22 mouse cellular contexts compared by ENCODE assay signal in the genomic region with DNA sequence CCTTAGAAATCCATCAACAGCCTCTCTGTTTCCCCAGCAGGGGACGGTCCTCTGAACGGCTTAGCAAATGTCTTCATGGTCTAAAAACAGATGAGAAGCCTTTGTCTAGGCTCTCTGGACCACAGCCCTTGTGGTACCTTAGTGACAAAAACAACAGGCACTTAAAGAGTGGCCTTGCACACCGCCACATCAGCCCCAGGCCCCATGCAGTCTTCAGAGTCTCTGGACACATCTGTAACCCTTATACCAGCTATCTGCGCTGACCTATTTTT.
A peak's percentile ranks its signal among the peaks of the same experiment; 100 is the strongest.
DNase-seq lines count a peak whose midpoint lies in the region; ATAC-seq and TF ChIP-seq lines count a peak whose summit lies in the region.
"Had no signal": no experiment of that assay in that cellular context is flagged by ENCODE, and none has a peak within 500 bp of the region (broad histone marks: within the 10 kb centered on the region; RNA-seq: fewer than 3 reads in every experiment).

No protein-coding gene starts in this region.

- no peaks in the 10 kb centered on the region for H3K27me3 ChIP-seq in forebrain, postnatal 0 days (ENCODE audit: insufficient read depth, low read length)
- H3K27me3 ChIP-seq in forebrain, embryonic 11.5 days (ENCODE audit: control insufficient read depth, insufficient read depth, low read length) = no peaks in the 10 kb centered on the region
- H3K27me3 ChIP-seq in embryonic facial prominence, embryonic 15.5 days = no peaks in the 10 kb centered on the region
- H3K27me3 ChIP-seq: embryonic facial prominence, embryonic 12.5 days; forebrain, embryonic 13.5 days; heart, embryonic 13.5 days had no signal

- WGBS in forebrain, postnatal 0 days = 42% methylated on average over 4 of the region's 4 CpGs
- 29% methylated on average over 4 of the region's 4 CpGs for WGBS in forebrain, embryonic 11.5 days
- WGBS in embryonic facial prominence, embryonic 15.5 days = 38% methylated on average over 4 of the region's 4 CpGs

- no peak overlapping the region for H3K4me2 ChIP-seq in forebrain, postnatal 0 days (ENCODE audit: low read depth)
- no peak overlapping the region for H3K4me2 ChIP-seq in forebrain, embryonic 11.5 days (ENCODE audit: low read depth, low read length, severe bottlenecking)
- no peak overlapping the region for H3K4me2 ChIP-seq in embryonic facial prominence, embryonic 15.5 days (replicated peaks)
- H3K4me2 ChIP-seq: embryonic facial prominence, embryonic 12.5 days; forebrain, embryonic 13.5 days; hindbrain, embryonic 14.5 days had no signal

- no peaks in the 10 kb centered on the region for H3K4me1 ChIP-seq in forebrain, postnatal 0 days (ENCODE audit: insufficient read depth)
- no peaks in the 10 kb centered on the region for H3K4me1 ChIP-seq in forebrain, embryonic 11.5 days (replicated peaks; ENCODE audit: control insufficient read depth, insufficient read depth, low read length)
- H3K4me1 ChIP-seq in embryonic facial prominence, embryonic 15.5 days = peaks cover 17% of the 10 kb centered on the region
- H3K4me1 ChIP-seq: forebrain, embryonic 13.5 days had no signal

- no peak overlapping the region for H3K4me3 ChIP-seq in forebrain, postnatal 0 days (ENCODE audit: low read depth, low read length)
- no peak overlapping the region for H3K4me3 ChIP-seq in forebrain, embryonic 11.5 days (ENCODE audit: low read depth, low read length)
- H3K4me3 ChIP-seq in layer of hippocampus, adult 2 months = no peak overlapping the region
- H3K4me3 ChIP-seq in embryonic facial prominence, embryonic 15.5 days (replicated peaks) = no peak overlapping the region
- H3K4me3 ChIP-seq: embryonic facial prominence, embryonic 12.5 days; erythroblast, embryonic 14.5 days; forebrain, embryonic 13.5 days had no signal

- no peaks in the 10 kb centered on the region for H3K9me3 ChIP-seq in forebrain, postnatal 0 days (ENCODE audit: low read length)
- no peaks in the 10 kb centered on the region for H3K9me3 ChIP-seq in forebrain, embryonic 11.5 days (ENCODE audit: control insufficient read depth, low read length)
- no peaks in the 10 kb centered on the region for H3K9me3 ChIP-seq in embryonic facial prominence, embryonic 15.5 days (replicated peaks)
- H3K9me3 ChIP-seq: embryonic facial prominence, embryonic 12.5 days; forebrain, embryonic 13.5 days; heart, embryonic 13.5 days had no signal

- TF ChIP-seq CTCF in forebrain, postnatal 0 days (IDR thresholded peaks at IDR 0.05; ENCODE audit: low read depth) = peak; percentile 30; the same call in 1 of the 2 replicates
- peak; percentile 51 for TF ChIP-seq CTCF in layer of hippocampus, adult 2 months (conservative IDR thresholded peaks at IDR 0.05)

- 0 out of 2 replicates have a peak, but pooled peaks have one; percentile 16 for ATAC-seq in forebrain, postnatal 0 days
- no peak for ATAC-seq in forebrain, embryonic 11.5 days (replicated peaks; ENCODE audit: low FRiP score)
- peak; percentile 47; the same call in 1 of the 2 replicates for ATAC-seq in embryonic facial prominence, embryonic 15.5 days (ENCODE audit: insufficient number of reproducible peaks, low FRiP score, low TSS enrichment, low read depth)
- ATAC-seq: CD4-positive, CD25-positive, alpha-beta regulatory T cell, adult 4 months; forebrain, embryonic 13.5 days; inflammation-experienced regulatory T-cells, adult 6 months had no signal

- no peak overlapping the region for H3K9ac ChIP-seq in forebrain, postnatal 0 days
- no peak overlapping the region for H3K9ac ChIP-seq in forebrain, embryonic 11.5 days (ENCODE audit: low read length)
- H3K9ac ChIP-seq in embryonic facial prominence, embryonic 15.5 days = no peak overlapping the region
- H3K9ac ChIP-seq: embryonic facial prominence, embryonic 12.5 days; forebrain, embryonic 13.5 days; hindbrain, embryonic 14.5 days had no signal

- H3K27ac ChIP-seq in forebrain, postnatal 0 days (ENCODE audit: low read depth, low read length) = no peak overlapping the region
- H3K27ac ChIP-seq in forebrain, embryonic 11.5 days (ENCODE audit: low read depth, low read length) = no peak overlapping the region
- H3K27ac ChIP-seq in layer of hippocampus, adult 2 months = peak overlapping the region; percentile 2; the same call in 1 of the 2 replicates
- peak overlapping the region; percentile 18; the same call in 1 of the 2 replicates for H3K27ac ChIP-seq in embryonic facial prominence, embryonic 15.5 days (replicated peaks)
- H3K27ac ChIP-seq: embryonic facial prominence, embryonic 12.5 days; forebrain, embryonic 13.5 days; hindbrain, embryonic 14.5 days had no signal

- no peaks in the 10 kb centered on the region for H3K36me3 ChIP-seq in forebrain, postnatal 0 days (ENCODE audit: insufficient read depth)
- no peaks in the 10 kb centered on the region for H3K36me3 ChIP-seq in forebrain, embryonic 11.5 days (ENCODE audit: control insufficient read depth, insufficient read depth, low read length)
- no peaks in the 10 kb centered on the region for H3K36me3 ChIP-seq in embryonic facial prominence, embryonic 15.5 days
- H3K36me3 ChIP-seq: embryonic facial prominence, embryonic 12.5 days; heart, embryonic 13.5 days had no signal

- no peak for DNase-seq in forebrain, postnatal 0 days
- no peak for DNase-seq in forebrain, embryonic 11.5 days (ENCODE audit: low spot score)
- DNase-seq in layer of hippocampus, adult 2 months (ENCODE audit: low spot score in 2 of 2) = no peak
- DNase-seq in layer of hippocampus, postnatal 14 days (ENCODE audit: low spot score in 2 of 2) = no peak
- peak; percentile 18 for DNase-seq in R1 (ENCODE audit: low read depth, low spot score)
- no peak for DNase-seq in kidney, postnatal 36 days
- DNase-seq: cerebellum, adult 11-12 months; cerebellum, postnatal 14 days; kidney, adult 9 months; kidney, postnatal 14 days; liver; lung, postnatal 4 days; right cerebral cortex, postnatal 14 days; thymus, adult 2 months had no signal

Comparison
In these comparisons a context has a peak if more than half of its experiments do, and no peak if none do; other contexts are left out.
1. H3K27ac ChIP-seq: peak in layer of hippocampus, adult 2 months (single experiment) and embryonic facial prominence, embryonic 15.5 days (single experiment); none in forebrain, postnatal 0 days (single experiment) and forebrain, embryonic 11.5 days (single experiment).